Mouse (Mus musculus): ENCODE measurements around the gene Col2a1. TPM values are rescaled to one million over a fixed set of nuclear protein-coding genes. Genes with fewer than 3 reads are reported as not detected.

Col2a1 gene
- polyA plus RNA-seq, 1 experiment, result 2.2 TPM

- 46% methylated on average over 13 of the region's 13 CpGs for WGBS
- H3K27ac ChIP-seq (ENCODE audit: insufficient read depth, low read length), result no peak overlapping the region
Measured at GRCm38 (mm10) chr15:97992027-97992711, 12.3 kb downstream of the Col2a1 start.

GRCm38 (mm10) chr15:97991285-97991895, 13.1 kb downstream of the Col2a1 start:
- Histone ChIP-seq H3K27ac (ENCODE audit: insufficient read depth, low read length) (no peak overlapping the region), H3K27me3 (ENCODE audit: control insufficient read depth, insufficient read depth, low read length) (no peaks in the 10 kb centered on the region; the same call in 1 of the 2 replicates), H3K4me1 (ENCODE audit: control insufficient read depth, insufficient read depth, low read length) (peaks cover 4% of the 10 kb centered on the region; the same call in 1 of the 2 replicates), H3K4me3 (replicated peaks; ENCODE audit: insufficient read depth, low read depth, low read length) (no peak overlapping the region)
- WGBS, result 50% methylated on average over 12 of the region's 12 CpGs
- DNase-seq, result no peak
- TF ChIP-seq CTCF (IDR thresholded peaks at IDR 0.05; ENCODE audit: borderline replicate concordance, insufficient read depth, low read depth, low read length), result no peak
- TF ChIP-seq POLR2A (IDR thresholded peaks at IDR 0.05; ENCODE audit: borderline replicate concordance, insufficient read depth, low read length), result no peak

More at GRCm38 (mm10) chr15:97992027-97992711, 12.3 kb downstream of the Col2a1 start:
- DNase-seq, result no peak
- no peaks in the 10 kb centered on the region; the same call in 1 of the 2 replicates for H3K27me3 ChIP-seq (ENCODE audit: control insufficient read depth, insufficient read depth, low read length)
- no peak overlapping the region for H3K4me3 ChIP-seq (replicated peaks; ENCODE audit: insufficient read depth, low read depth, low read length)
- TF ChIP-seq CTCF (IDR thresholded peaks at IDR 0.05; ENCODE audit: borderline replicate concordance, insufficient read depth, low read depth, low read length) (0 out of 2 replicates have a peak, but pooled peaks have one; percentile 1), POLR2A (IDR thresholded peaks at IDR 0.05; ENCODE audit: borderline replicate concordance, insufficient read depth, low read length) (no peak)
- H3K4me1 ChIP-seq (ENCODE audit: control insufficient read depth, insufficient read depth, low read length), result peaks cover 9% of the 10 kb centered on the region; the same call in 1 of the 2 replicates

- DNase-seq, result no peak
- Histone ChIP-seq H3K27ac (ENCODE audit: insufficient read depth, low read length) (no peak overlapping the region), H3K4me1 (ENCODE audit: control insufficient read depth, insufficient read depth, low read length) (peaks cover 4% of the 10 kb centered on the region; the same call in 1 of the 2 replicates), H3K4me3 (replicated peaks; ENCODE audit: insufficient read depth, low read depth, low read length) (no peak overlapping the region), H3K27me3 (ENCODE audit: control insufficient read depth, insufficient read depth, low read length) (no peaks in the 10 kb centered on the region)
- WGBS, result 40% methylated on average over 4 of the region's 4 CpGs
- TF ChIP-seq CTCF (IDR thresholded peaks at IDR 0.05; ENCODE audit: borderline replicate concordance, insufficient read depth, low read depth, low read length), result no peak
- TF ChIP-seq POLR2A (IDR thresholded peaks at IDR 0.05; ENCODE audit: borderline replicate concordance, insufficient read depth, low read length), result no peak
Measured at GRCm38 (mm10) chr15:97990721-97991120, 13.8 kb downstream of the Col2a1 start.

GRCm38 (mm10) chr15:97990124-97990523, 14.4 kb downstream of the Col2a1 start:
- no peak overlapping the region for H3K4me3 ChIP-seq (replicated peaks; ENCODE audit: insufficient read depth, low read depth, low read length)
- peaks cover 4% of the 10 kb centered on the region; the same call in 1 of the 2 replicates for H3K4me1 ChIP-seq (ENCODE audit: control insufficient read depth, insufficient read depth, low read length)
- no peaks in the 10 kb centered on the region for H3K27me3 ChIP-seq (ENCODE audit: control insufficient read depth, insufficient read depth, low read length)
- WGBS, result 8% methylated on average over 6 of the region's 6 CpGs
- TF ChIP-seq POLR2A (IDR thresholded peaks at IDR 0.05; ENCODE audit: borderline replicate concordance, insufficient read depth, low read length), result no peak
- TF ChIP-seq CTCF (IDR thresholded peaks at IDR 0.05; ENCODE audit: borderline replicate concordance, insufficient read depth, low read depth, low read length), result no peak
- no peak for DNase-seq
- H3K27ac ChIP-seq (ENCODE audit: insufficient read depth, low read length), result no peak overlapping the region

GRCm38 (mm10) chr15:97989544-97989943, 15.0 kb downstream of the Col2a1 start:
- no peak for DNase-seq
- Histone ChIP-seq H3K4me3 (replicated peaks; ENCODE audit: insufficient read depth, low read depth, low read length) (no peak overlapping the region), H3K4me1 (ENCODE audit: control insufficient read depth, insufficient read depth, low read length) (peaks cover 4% of the 10 kb centered on the region; the same call in 1 of the 2 replicates), H3K27ac (ENCODE audit: insufficient read depth, low read length) (no peak overlapping the region), H3K27me3 (ENCODE audit: control insufficient read depth, insufficient read depth, low read length) (no peaks in the 10 kb centered on the region)
- TF ChIP-seq CTCF (IDR thresholded peaks at IDR 0.05; ENCODE audit: borderline replicate concordance, insufficient read depth, low read depth, low read length), result no peak
- TF ChIP-seq POLR2A (IDR thresholded peaks at IDR 0.05; ENCODE audit: borderline replicate concordance, insufficient read depth, low read length), result no peak
- 52% methylated on average over 1 of the region's 1 CpGs for WGBS

GRCm38 (mm10) chr15:97981560-97981959, 22.9 kb downstream of the Col2a1 start:
- no peak overlapping the region for H3K27ac ChIP-seq (ENCODE audit: insufficient read depth, low read length)
- no peak overlapping the region for H3K4me3 ChIP-seq (replicated peaks; ENCODE audit: insufficient read depth, low read depth, low read length)
- WGBS, result 91% methylated on average over 6 of the region's 6 CpGs
- TF ChIP-seq POLR2A (IDR thresholded peaks at IDR 0.05; ENCODE audit: borderline replicate concordance, insufficient read depth, low read length) (no peak), CTCF (IDR thresholded peaks at IDR 0.05; ENCODE audit: borderline replicate concordance, insufficient read depth, low read depth, low read length) (no peak)
- H3K27me3 ChIP-seq (ENCODE audit: control insufficient read depth, insufficient read depth, low read length), result no peaks in the 10 kb centered on the region
- no peak for DNase-seq
- no peaks in the 10 kb centered on the region for H3K4me1 ChIP-seq (ENCODE audit: control insufficient read depth, insufficient read depth, low read length)

GRCm38 (mm10) chr15:97973248-97974005, 31.1 kb downstream of the Col2a1 start:
- WGBS, result 43% methylated on average over 11 of the region's 11 CpGs
- no peaks in the 10 kb centered on the region for H3K4me1 ChIP-seq (ENCODE audit: control insufficient read depth, insufficient read depth, low read length)
- H3K27ac ChIP-seq (ENCODE audit: insufficient read depth, low read length), result no peak overlapping the region
- DNase-seq, result no peak
- TF ChIP-seq POLR2A (IDR thresholded peaks at IDR 0.05; ENCODE audit: borderline replicate concordance, insufficient read depth, low read length) (no peak), CTCF (IDR thresholded peaks at IDR 0.05; ENCODE audit: borderline replicate concordance, insufficient read depth, low read depth, low read length) (no peak)
- H3K4me3 ChIP-seq (replicated peaks; ENCODE audit: insufficient read depth, low read depth, low read length), result no peak overlapping the region
- H3K27me3 ChIP-seq (ENCODE audit: control insufficient read depth, insufficient read depth, low read length), result no peaks in the 10 kb centered on the region

Measured in cerebellum, adult 2 months (tissue).